Comparison of ENCODE assay signal across 12 mouse cellular contexts in genomic region chr12:83038779-83039178, GRCm38 (mm10).
DNase-seq lines count a peak whose midpoint lies in the region; ATAC-seq lines count a peak whose summit lies in the region.
"Had no signal": no experiment of that assay in that cellular context is flagged by ENCODE, and none has a peak within 500 bp of the region (broad histone marks: within the 10 kb centered on the region; RNA-seq: fewer than 3 reads in every experiment).

No protein-coding gene starts in this region.

- ATAC-seq in heart, embryonic 11.5 days (replicated peaks; ENCODE audit: insufficient number of reproducible peaks, low FRiP score, low TSS enrichment) = no peak
- ATAC-seq in neural tube, embryonic 15.5 days (ENCODE audit: low FRiP score) = no peak

- WGBS in heart, embryonic 11.5 days (ENCODE audit: insufficient replicate concordance) = 46% methylated on average over 7 of the region's 7 CpGs
- 85% methylated on average over 7 of the region's 7 CpGs for WGBS in limb, embryonic 10.5 days
- WGBS in neural tube, embryonic 15.5 days = 71% methylated on average over 7 of the region's 7 CpGs

- no peak for DNase-seq in heart, postnatal 25 days (ENCODE audit: low spot score)
- peak; percentile 9 for DNase-seq in thymus, postnatal 14 days
- no peak for DNase-seq in thymus, adult 18-20 months
- DNase-seq in limb, embryonic 10.5 days (ENCODE audit: low spot score) = no peak
- DNase-seq in ovary, postnatal 36 days (ENCODE audit: low spot score) = no peak
- no peak for DNase-seq in gastrocnemius, postnatal 4 days (ENCODE audit: low spot score in 2 of 2)
- DNase-seq: adrenal gland, adult 2 months; gastrocnemius, postnatal 25 days; lung, adult 18-20 months; thymus, postnatal 25 days had no signal

- no peak overlapping the region for H3K4me2 ChIP-seq in heart, embryonic 11.5 days
- H3K4me2 ChIP-seq in neural tube, embryonic 15.5 days = no peak overlapping the region

- H3K27ac ChIP-seq in heart, embryonic 11.5 days (ENCODE audit: low read depth, low read length) = peak overlapping the region; percentile 12; the same call in 1 of the 2 replicates
- peak overlapping the region; percentile 14; the same call in 1 of the 2 replicates for H3K27ac ChIP-seq in limb, embryonic 10.5 days
- H3K27ac ChIP-seq in neural tube, embryonic 15.5 days (replicated peaks) = peak overlapping the region; percentile 42; the same call in 1 of the 2 replicates

- no peak overlapping the region; the same call in 1 of the 2 replicates for H3K9ac ChIP-seq in heart, embryonic 11.5 days (ENCODE audit: low read depth, low read length)
- H3K9ac ChIP-seq in neural tube, embryonic 15.5 days (replicated peaks) = no peak overlapping the region

- H3K27me3 ChIP-seq in heart, embryonic 11.5 days (ENCODE audit: control insufficient read depth, insufficient read depth, low read length) = no peaks in the 10 kb centered on the region
- H3K27me3 ChIP-seq in limb, embryonic 10.5 days (ENCODE audit: low read depth, poor library complexity, severe bottlenecking) = no peaks in the 10 kb centered on the region
- H3K27me3 ChIP-seq in neural tube, embryonic 15.5 days (replicated peaks) = no peaks in the 10 kb centered on the region

- H3K4me1 ChIP-seq in heart, embryonic 11.5 days (ENCODE audit: control insufficient read depth, insufficient read depth, low read length) = peaks cover 17% of the 10 kb centered on the region
- peaks cover 15% of the 10 kb centered on the region for H3K4me1 ChIP-seq in limb, embryonic 10.5 days
- H3K4me1 ChIP-seq in neural tube, embryonic 15.5 days = peaks cover 29% of the 10 kb centered on the region

- H3K9me3 ChIP-seq in heart, embryonic 11.5 days (replicated peaks; ENCODE audit: control insufficient read depth, low read length) = no peaks in the 10 kb centered on the region
- no peaks in the 10 kb centered on the region for H3K9me3 ChIP-seq in limb, embryonic 10.5 days (replicated peaks)
- no peaks in the 10 kb centered on the region for H3K9me3 ChIP-seq in neural tube, embryonic 15.5 days (replicated peaks)

- H3K36me3 ChIP-seq in heart, embryonic 11.5 days (ENCODE audit: control insufficient read depth, insufficient read depth, low read length) = no peaks in the 10 kb centered on the region
- no peaks in the 10 kb centered on the region for H3K36me3 ChIP-seq in limb, embryonic 10.5 days
- no peaks in the 10 kb centered on the region for H3K36me3 ChIP-seq in neural tube, embryonic 15.5 days

- intact Hi-C loops in heart, postnatal 25 days (cut with DNase I) = no loop called here

- H3K4me3 ChIP-seq in heart, embryonic 11.5 days (ENCODE audit: low read depth, low read length) = no peak overlapping the region
- H3K4me3 ChIP-seq in limb, embryonic 10.5 days = no peak overlapping the region
- no peak overlapping the region for H3K4me3 ChIP-seq in neural tube, embryonic 15.5 days (replicated peaks)
